Mouse (Mus musculus): ENCODE measurements around the gene 4930442H23Rik.
"Not testable (repeated sequence)": the region's sequence is repeated elsewhere in the genome, so short reads cannot be mapped to it uniquely, and the experiment has no call there.

Gene 4930442H23Rik

GRCm38 (mm10) chr10:81183805-81184204 is at the start of gene 4930442H23Rik:
Gene 4930442H23Rik, minus strand, starts transcription at chr10:81183849.
- DNase-seq (ENCODE audit: low spot score in 2 of 2): no peak

- DNase-seq (ENCODE audit: low spot score in 2 of 2): no peak
Measured at GRCm38 (mm10) chr10:81233226-81233585, 49.6 kb upstream of the 4930442H23Rik start.

- peak; percentile 86 to 93 for DNase-seq (ENCODE audit: low spot score in 2 of 2)
Measured at GRCm38 (mm10) chr10:81232580-81233225, 49.1 kb upstream of the 4930442H23Rik start, which contains the start of gene Zfr2. Gene Zfr2, plus strand, starts transcription at chr10:81233155.

- no peak for DNase-seq (ENCODE audit: low spot score in 2 of 2)
Measured at GRCm38 (mm10) chr10:81231436-81231835, 47.8 kb upstream of the 4930442H23Rik start.

GRCm38 (mm10) chr10:81230438-81231332 is 47.0 kb upstream of the 4930442H23Rik start, which contains the start of gene Atcay:
Gene Atcay, minus strand, starts transcription at chr10:81230833.
- DNase-seq (ENCODE audit: low spot score in 2 of 2): peak; percentile 65 to 78

- no peak for DNase-seq (ENCODE audit: low spot score in 2 of 2)
Measured at GRCm38 (mm10) chr10:81229735-81230437, 46.2 kb upstream of the 4930442H23Rik start.

- not testable (repeated sequence) for DNase-seq (ENCODE audit: low spot score in 2 of 2)
Measured at GRCm38 (mm10) chr10:81223731-81224130, 40.1 kb upstream of the 4930442H23Rik start.

- no peak for DNase-seq (ENCODE audit: low spot score in 2 of 2)
Measured at GRCm38 (mm10) chr10:81221402-81222015, 37.9 kb upstream of the 4930442H23Rik start.

- DNase-seq (ENCODE audit: low spot score in 2 of 2): peak in 1 of 2 experiments; percentile 48
Measured at GRCm38 (mm10) chr10:81217964-81218363, 34.3 kb upstream of the 4930442H23Rik start.

- DNase-seq (ENCODE audit: low spot score in 2 of 2): not testable (repeated sequence)
Measured at GRCm38 (mm10) chr10:81217267-81217666, 33.6 kb upstream of the 4930442H23Rik start.

GRCm38 (mm10) chr10:81216810-81217209 is 33.2 kb upstream of the 4930442H23Rik start:
- no peak for DNase-seq (ENCODE audit: low spot score in 2 of 2)

- no peak for DNase-seq (ENCODE audit: low spot score in 2 of 2)
Measured at GRCm38 (mm10) chr10:81216260-81216659, 32.6 kb upstream of the 4930442H23Rik start.

- no peak for DNase-seq (ENCODE audit: low spot score in 2 of 2)
Measured at GRCm38 (mm10) chr10:81210154-81210553, 26.5 kb upstream of the 4930442H23Rik start.

GRCm38 (mm10) chr10:81204137-81204536 is 20.5 kb upstream of the 4930442H23Rik start:
- no peak for DNase-seq (ENCODE audit: low spot score in 2 of 2)

- DNase-seq (ENCODE audit: low spot score in 2 of 2): no peak
Measured at GRCm38 (mm10) chr10:81202978-81203720, 19.5 kb upstream of the 4930442H23Rik start.

- DNase-seq (ENCODE audit: low spot score in 2 of 2): no peak
Measured at GRCm38 (mm10) chr10:81201807-81202758, 18.4 kb upstream of the 4930442H23Rik start, which contains the start of gene Nmrk2. Gene Nmrk2, minus strand, starts transcription at chr10:81202051.

- DNase-seq (ENCODE audit: low spot score in 2 of 2): no peak
Measured at GRCm38 (mm10) chr10:81200605-81201287, 17.1 kb upstream of the 4930442H23Rik start.

GRCm38 (mm10) chr10:81200141-81200540 is 16.5 kb upstream of the 4930442H23Rik start:
- DNase-seq (ENCODE audit: low spot score in 2 of 2): no peak

- no peak for DNase-seq (ENCODE audit: low spot score in 2 of 2)
Measured at GRCm38 (mm10) chr10:81198990-81199389, 15.3 kb upstream of the 4930442H23Rik start.
